Mouse (Mus musculus) effector memory CD4-positive, alpha-beta T cell, adult 7 months (primary cell): ENCODE data around the gene Tat. TPM values are rescaled to one million over a fixed set of nuclear protein-coding genes. Genes with fewer than 3 reads are reported as not detected.

Source experiments
- polyA plus RNA-seq: library from polyadenylated mRNA; unstranded; fragments of 100-300 nt; shearing (Covaris generic); gene quantifications from one replicate; pipeline ENCODE4 v1.2.1, GENCODE M21; 2017

The Tat gene
- not detected for polyA plus RNA-seq

DNA sequence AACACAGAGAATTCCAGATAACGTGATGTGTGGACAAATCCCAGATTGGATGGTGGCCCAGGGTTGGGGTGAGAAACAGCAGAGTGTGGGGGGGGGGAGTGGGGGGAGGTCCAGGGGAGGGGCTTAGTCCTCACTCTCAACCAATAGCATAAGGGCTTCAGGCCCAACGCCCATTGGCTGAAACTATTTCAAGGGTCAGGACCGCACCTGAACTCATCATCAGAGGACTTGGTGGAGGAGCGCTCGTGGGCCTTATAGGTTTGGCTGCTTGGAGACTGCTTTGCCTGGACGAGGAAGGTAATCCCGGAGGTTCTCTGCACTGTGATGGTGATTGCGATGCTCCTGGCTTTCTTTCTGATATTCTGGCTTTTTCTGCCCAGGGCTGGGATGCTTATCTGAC, at the start of gene Tat:
Gene Tat (plus strand): TSS at position 214 of the 400 bp plus-strand sequence.

DNA sequence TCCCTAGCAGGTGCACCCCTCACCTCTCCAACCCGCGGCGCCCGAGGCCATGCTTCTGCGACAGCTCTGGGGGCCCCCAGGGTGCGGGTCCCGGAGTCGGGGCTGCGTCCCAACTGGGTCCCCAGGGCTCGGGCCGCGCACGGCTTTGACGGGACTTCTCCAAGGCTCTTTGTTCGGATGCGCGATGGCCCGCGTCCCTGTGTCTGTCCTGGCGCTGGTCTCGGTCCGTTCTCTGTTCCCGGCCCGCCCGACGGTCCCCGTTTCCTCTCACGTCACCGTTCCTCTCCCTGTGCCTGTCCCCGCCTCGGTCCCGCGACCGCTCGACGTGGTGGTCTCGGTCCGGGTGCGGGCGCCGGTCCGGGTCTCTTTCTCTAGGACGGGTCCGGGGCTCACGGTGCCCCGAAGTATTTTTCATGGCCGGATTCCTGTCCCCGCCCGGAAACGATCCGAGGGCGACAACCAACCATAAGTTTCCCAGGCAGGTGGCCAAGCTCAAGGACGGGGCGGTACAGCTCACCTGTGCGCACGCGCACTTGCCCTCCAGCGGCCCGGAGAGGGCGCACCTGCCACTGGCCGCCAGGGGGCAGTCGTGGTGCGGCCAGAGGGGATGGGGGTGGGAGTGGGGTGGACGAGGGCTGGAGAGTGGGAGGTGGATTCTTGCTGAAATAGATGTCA, 28.4 kb upstream of the Tat start, which contains the start of gene Marveld3:
Gene Marveld3 (minus strand): TSS at position 511 of the 675 bp plus-strand sequence.

DNA sequence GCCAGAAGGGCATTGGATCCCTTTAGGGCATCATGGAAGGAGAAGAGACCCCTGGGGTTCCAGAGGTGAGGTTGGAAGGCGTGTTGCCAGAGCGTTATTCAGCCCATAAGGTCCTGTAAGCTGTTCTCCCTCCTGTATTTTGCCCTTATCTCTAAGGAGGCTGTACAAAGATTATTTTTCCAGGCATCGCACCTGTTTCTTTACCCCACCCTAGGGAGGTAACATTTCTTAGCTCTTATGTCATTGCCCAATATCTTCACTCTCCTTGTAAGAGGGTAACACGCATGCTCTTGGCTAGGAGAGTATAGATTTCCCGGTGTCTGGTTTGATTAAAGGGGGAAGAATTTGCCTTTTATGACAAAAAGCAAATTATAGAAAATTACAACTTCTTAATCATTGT, 49.4 kb downstream of the Tat start, which contains the start of gene Chst4:
Gene Chst4 (minus strand): TSS at position 82 of the 400 bp plus-strand sequence.

Other genes starting within 250 kb of the Tat start
- gene Ap1g1, start 211.9 kb upstream of the Tat start, polyA plus RNA-seq: 54.0 TPM
- gene Phlpp2, start 121.9 kb upstream of the Tat start, polyA plus RNA-seq: 1.4 TPM
- not detected for gene Marveld3, start 28.2 kb upstream of the Tat start, polyA plus RNA-seq
- gene Chst4, start 49.3 kb downstream of the Tat start, polyA plus RNA-seq: 0.52 TPM
- 2.0 TPM for gene Zfp612, start 89.3 kb downstream of the Tat start, polyA plus RNA-seq
- not detected for gene Gm21964, start 110.8 kb downstream of the Tat start, polyA plus RNA-seq
- gene Gm17720, start 112.3 kb downstream of the Tat start, polyA plus RNA-seq: not detected
- not detected for gene Calb2, start 177.8 kb downstream of the Tat start, polyA plus RNA-seq
- gene Cmtr2, start 225.2 kb downstream of the Tat start, polyA plus RNA-seq: 5.7 TPM